Mouse (Mus musculus) ovary, adult 18-20 months (tissue): Measurements from ENCODE around the gene Mrtfa.

Experiments
- DNase-seq: peaks from one replicate; pipeline ENCODE4 v3.0.0; 2022; ENCODE audit warnings: low spot score, mixed read lengths

Gene Mrtfa

GRCm38 (mm10) chr15:81195447-81195846 is 4.9 kb upstream of the Mrtfa start:
- DNase-seq: no peak

GRCm38 (mm10) chr15:81194791-81195190 is 4.2 kb upstream of the Mrtfa start:
- no peak for DNase-seq

GRCm38 (mm10) chr15:81192858-81193257 is 2.3 kb upstream of the Mrtfa start:
- no peak for DNase-seq

GRCm38 (mm10) chr15:81192316-81192715 is 1.8 kb upstream of the Mrtfa start:
- DNase-seq: no peak

GRCm38 (mm10) chr15:81191303-81191702 is 746 bp upstream of the Mrtfa start:
- DNase-seq: no peak

- peak; percentile 16 for DNase-seq
Measured at GRCm38 (mm10) chr15:81190011-81190629, 437 bp downstream of the Mrtfa start.

GRCm38 (mm10) chr15:81189061-81189460 is 1.5 kb downstream of the Mrtfa start:
- DNase-seq: no peak

GRCm38 (mm10) chr15:81184913-81185312 is 5.6 kb downstream of the Mrtfa start:
- no peak for DNase-seq

- DNase-seq: no peak
Measured at GRCm38 (mm10) chr15:81181233-81181632, 9.3 kb downstream of the Mrtfa start.

- DNase-seq: no peak
Measured at GRCm38 (mm10) chr15:81179523-81179922, 11.0 kb downstream of the Mrtfa start.

GRCm38 (mm10) chr15:81178703-81179102 is 11.9 kb downstream of the Mrtfa start:
- no peak for DNase-seq

- no peak for DNase-seq
Measured at GRCm38 (mm10) chr15:81177860-81178259, 12.7 kb downstream of the Mrtfa start.

- DNase-seq: no peak
Measured at GRCm38 (mm10) chr15:81175633-81176032, 14.9 kb downstream of the Mrtfa start.

- no peak for DNase-seq
Measured at GRCm38 (mm10) chr15:81172259-81172658, 18.3 kb downstream of the Mrtfa start.

- no peak for DNase-seq
Measured at GRCm38 (mm10) chr15:81168735-81169134, 21.8 kb downstream of the Mrtfa start.

- no peak for DNase-seq
Measured at GRCm38 (mm10) chr15:81167831-81168230, 22.7 kb downstream of the Mrtfa start.

- DNase-seq: no peak
Measured at GRCm38 (mm10) chr15:81166291-81166690, 24.3 kb downstream of the Mrtfa start.

GRCm38 (mm10) chr15:81164560-81165310 is 25.8 kb downstream of the Mrtfa start:
- DNase-seq: no peak

GRCm38 (mm10) chr15:81161571-81161970 is 29.0 kb downstream of the Mrtfa start:
- no peak for DNase-seq

GRCm38 (mm10) chr15:81160677-81161076 is 29.9 kb downstream of the Mrtfa start:
- DNase-seq: no peak

- peak; percentile 40 for DNase-seq
Measured at GRCm38 (mm10) chr15:81159212-81159611, 31.3 kb downstream of the Mrtfa start.

GRCm38 (mm10) chr15:81158517-81159120 is 31.9 kb downstream of the Mrtfa start:
- DNase-seq: no peak

GRCm38 (mm10) chr15:81156453-81156852 is 34.1 kb downstream of the Mrtfa start:
- DNase-seq: no peak
